Mouse (Mus musculus) layer of hippocampus, adult 9-10 months (tissue): ENCODE results near the gene Cacna1c.

Source experiments
- DNase-seq: peaks from one replicate; pipeline ENCODE4 v3.0.0; 2022; ENCODE audit warnings: low spot score

Gene Cacna1c

GRCm38 (mm10) chr6:118802286-118802685 is 393.9 kb downstream of the Cacna1c start:
- DNase-seq, result no peak

- DNase-seq, result no peak
Observed at GRCm38 (mm10) chr6:118796393-118796792, 399.8 kb downstream of the Cacna1c start.

DNA sequence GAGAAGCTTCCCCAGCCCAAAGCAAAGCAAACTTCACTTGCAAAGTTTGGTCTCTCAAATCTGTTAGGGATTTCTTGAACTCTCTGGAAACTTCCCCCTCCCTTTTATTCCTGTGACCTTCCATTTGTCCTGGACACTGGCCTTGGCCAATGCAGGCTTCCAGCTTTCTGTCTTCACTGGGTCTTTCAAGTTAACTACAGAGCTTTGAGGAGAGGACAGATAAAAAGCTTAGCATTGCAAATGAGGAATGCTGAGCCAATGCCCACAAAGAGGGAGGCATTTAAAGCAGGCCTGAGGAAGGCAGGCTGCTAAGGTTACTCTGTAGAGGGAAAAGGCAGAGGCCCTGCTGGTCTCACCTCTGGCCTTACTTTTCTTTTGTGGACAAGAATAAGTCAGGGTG is 400.5 kb downstream of the Cacna1c start:
- no peak for DNase-seq

DNA sequence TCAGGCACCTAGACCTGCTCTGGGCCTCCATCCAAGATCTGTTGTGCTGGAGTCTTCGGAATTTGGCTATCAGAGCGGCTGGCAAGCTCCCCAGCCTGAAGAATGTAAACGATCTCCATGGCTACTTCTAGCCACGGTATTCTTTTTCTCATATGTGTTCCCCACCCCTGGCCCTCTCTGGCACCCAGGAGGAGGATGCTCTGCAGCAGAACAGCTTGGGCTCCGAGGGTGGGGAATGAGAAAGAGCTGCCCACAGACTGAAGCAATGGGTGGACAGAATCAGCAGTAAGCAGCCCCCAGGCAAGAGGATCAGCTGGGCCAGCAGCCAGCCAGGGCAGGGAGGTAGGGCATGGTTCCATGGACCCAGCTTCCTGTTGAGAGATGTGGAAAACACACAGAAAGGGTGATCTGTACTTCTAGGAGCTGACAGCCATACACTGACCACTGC is 404.3 kb downstream of the Cacna1c start:
- no peak for DNase-seq

GRCm38 (mm10) chr6:118787933-118788332 is 408.3 kb downstream of the Cacna1c start:
- DNase-seq, result no peak

- DNase-seq, result no peak
Observed at GRCm38 (mm10) chr6:118780280-118780679, 415.9 kb downstream of the Cacna1c start.

DNA sequence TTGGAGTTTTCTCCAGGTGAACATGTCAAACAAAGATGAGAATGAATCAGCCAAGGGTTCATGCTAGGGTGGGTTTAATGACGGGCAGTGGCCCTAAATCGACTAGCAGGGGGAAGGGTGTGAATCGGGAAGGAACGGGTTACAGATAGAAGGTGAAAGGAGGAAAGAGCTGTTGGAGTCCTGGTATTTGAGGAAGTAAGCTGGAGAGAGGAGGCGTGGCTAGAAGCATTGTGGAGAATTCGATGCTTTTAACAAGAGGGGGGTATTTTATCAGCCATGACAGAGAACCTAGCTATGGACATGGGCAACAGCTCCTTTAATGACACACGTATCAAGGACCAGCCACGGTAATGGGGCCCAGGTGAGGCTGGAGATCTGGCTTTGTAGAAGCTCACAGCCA is 417.0 kb downstream of the Cacna1c start:
- no peak for DNase-seq

DNA sequence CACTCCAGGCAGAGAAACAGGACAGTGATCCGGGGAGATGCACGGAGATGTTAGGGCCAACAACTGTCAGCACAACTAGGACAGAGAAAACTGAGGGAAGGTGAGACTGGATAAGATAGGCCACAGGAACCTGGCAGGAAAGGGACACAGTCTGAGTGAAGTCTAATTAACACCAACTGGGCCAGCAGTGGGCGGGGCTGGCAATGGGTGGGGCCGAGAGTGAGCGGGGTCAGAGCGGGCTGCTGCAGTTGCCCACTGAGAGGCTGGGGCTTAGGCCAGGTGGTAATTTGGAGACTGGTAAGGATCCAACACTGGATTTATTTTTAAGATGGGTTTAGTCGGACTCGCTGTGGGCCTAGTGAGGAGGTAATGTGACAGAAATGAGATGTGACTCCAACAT is 418.8 kb downstream of the Cacna1c start:
- no peak for DNase-seq

DNA sequence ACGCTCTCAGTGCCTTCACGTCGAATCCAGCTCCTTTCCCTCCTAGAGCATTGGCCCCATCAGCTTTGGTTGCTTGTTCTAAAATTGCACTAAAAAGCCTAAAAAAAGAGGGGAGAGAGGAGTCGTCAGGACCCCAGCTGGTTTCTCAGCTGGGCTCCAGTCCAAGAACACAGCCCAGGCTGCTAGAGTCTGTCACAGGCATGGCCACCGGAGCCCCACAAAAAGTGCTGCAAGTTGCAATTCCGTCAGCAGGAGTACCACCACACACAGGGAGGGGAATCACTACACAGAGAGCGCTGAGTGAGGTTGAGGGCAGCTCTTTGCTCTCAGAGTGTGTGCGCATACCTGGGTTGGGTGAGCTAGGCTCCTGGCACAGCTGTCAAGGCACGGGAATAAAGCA is 419.8 kb downstream of the Cacna1c start:
- DNase-seq, result no peak

- DNase-seq, result no peak
Observed at GRCm38 (mm10) chr6:118772581-118772980, 423.6 kb downstream of the Cacna1c start.

DNA sequence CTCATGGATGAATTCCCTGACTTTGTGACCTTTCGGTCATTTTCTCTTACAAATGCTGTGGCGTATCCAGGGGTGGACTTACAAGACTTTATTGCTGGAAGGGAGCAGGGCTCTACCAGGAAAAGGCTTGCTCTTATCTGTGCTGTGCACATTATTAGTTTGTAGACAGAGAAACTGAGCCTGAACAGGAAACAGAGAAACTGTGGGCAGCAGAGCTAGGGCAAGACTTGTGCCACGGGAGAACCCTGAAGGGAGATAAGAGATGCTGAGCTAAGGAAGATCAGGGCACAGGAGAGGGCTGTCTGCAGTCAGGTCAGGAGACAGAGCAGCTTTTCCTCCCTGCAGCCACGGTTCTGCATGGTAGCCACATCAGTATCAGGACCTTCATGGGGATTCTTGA is 425.1 kb downstream of the Cacna1c start:
- no peak for DNase-seq

DNA sequence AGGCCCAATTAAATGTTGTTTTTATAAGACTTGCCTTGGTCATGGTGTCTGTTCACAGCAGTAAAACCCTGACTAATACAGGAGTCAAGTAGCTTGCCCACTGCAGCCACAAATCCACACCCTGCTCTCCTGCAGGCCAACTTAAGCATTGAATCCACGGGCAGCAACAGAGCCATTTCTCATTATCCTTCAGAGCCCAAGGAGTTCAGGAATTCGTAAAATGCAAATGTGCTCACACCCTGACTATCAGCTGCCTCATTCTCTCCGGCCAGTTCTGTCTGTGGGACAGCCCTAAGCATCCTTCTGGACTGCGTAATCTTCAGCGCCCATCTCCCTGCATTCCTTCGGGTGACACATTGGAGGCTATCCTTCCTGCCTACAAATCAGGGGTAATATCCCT is 425.8 kb downstream of the Cacna1c start:
- DNase-seq, result no peak

DNA sequence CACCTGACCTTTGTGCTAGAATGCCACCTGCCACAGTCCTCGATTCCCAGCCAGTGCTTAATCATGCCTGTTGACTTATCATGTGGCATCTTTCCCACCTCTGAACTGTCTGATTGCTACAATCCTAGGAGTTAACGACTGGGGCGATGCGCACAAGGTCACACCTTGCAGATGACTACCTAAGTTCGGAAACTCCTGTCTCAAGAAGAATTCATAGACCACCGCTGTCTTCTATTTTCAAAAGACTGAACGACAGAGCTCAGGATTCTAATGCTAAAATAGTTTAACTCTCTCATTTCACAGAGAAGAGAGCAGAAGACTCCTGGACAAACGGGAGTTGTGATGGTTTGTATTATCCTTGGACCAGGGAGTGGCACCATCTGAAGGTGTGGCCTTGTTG is 426.4 kb downstream of the Cacna1c start:
- DNase-seq, result no peak

- no peak for DNase-seq
Observed at GRCm38 (mm10) chr6:118767698-118768097, 428.5 kb downstream of the Cacna1c start.

- DNase-seq, result no peak
Observed at GRCm38 (mm10) chr6:118765261-118765660, 431.0 kb downstream of the Cacna1c start.

DNA sequence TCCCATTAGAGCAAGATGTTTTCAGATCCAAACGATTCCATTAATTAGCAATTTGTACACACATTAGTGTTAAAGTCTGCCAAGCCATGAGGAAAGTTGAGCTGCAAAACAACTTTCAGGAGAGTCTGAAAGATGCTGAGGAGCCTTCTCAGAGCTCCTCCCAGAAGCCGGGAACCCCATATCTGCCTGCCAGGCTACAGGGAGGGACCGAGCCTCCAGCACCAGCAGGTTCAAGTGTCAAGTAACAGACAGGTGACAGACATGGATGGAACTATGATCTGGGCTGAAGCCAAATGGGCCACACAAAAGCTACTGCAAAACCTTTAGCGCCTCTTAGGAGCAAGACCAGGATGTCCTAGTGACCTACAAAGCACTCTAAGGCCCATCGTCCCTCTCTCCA is 437.2 kb downstream of the Cacna1c start:
- no peak for DNase-seq

DNA sequence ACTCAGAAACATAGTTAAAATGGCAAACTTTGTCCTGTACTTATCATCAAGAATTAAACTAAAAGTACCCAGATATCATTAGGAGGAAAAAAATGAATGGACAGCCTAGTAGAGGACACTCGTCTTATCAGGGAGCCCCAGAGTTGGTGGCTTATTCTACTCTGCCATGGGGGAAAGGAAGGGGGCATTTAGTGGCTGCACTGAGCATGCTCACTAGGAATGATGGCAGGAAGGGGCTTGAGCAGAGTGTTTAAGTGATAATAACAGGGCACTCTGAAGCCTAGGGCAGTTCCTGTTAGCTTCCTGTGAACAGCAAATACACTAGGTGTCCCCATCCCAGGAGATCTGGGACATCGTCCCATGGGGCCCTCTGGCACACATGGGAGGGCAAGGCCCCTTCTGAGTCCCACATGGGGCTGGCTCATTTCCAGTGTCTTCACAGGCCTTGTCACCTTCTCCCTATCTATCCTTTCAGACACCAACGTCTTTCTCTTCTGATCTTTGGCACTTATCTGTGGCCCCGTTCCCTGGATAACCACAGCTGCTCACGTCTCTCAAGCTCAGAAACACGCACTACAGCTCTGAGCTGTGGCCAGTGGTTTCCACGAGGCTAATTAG is 437.8 kb downstream of the Cacna1c start:
- no peak for DNase-seq

DNA sequence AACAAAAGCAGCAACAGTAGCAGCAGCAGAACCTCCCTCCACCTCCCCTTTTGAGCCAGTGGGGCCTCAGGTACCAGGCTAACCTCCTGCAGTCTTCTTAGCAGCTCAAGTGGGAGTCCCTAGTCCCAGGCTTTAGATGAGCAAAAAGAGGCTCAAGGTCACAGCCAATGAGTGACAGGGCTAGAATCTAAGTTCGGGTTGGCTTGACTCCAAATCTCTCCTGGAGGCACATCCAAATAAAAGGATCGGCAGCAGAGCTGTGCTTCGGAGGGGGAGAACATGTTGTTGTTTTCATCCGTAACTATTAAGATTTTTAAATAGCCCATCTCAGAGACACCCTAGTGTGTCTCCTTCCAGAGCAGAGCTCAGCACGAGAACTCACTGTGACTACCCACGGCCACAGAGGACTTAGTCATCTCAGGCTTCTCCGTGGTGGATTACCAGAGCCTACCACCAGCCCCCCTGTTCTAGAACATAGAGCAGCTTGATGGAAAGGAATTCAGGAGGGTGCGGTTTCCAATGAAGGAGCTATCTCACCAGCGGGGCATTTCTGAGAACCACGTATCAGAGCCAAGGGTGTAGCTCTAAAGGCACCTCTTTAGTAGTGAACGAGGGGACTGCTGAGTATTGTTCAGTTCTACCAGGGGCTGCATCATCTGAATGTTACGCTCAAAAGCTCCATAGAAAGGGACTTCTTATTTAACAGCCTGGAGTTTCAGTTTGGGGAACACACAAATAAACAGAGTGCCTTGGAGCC is 438.5 kb downstream of the Cacna1c start:
- no peak for DNase-seq

GRCm38 (mm10) chr6:118756511-118756910 is 439.7 kb downstream of the Cacna1c start:
- DNase-seq, result no peak

GRCm38 (mm10) chr6:118755768-118756167 is 440.4 kb downstream of the Cacna1c start:
- DNase-seq, result no peak

DNA sequence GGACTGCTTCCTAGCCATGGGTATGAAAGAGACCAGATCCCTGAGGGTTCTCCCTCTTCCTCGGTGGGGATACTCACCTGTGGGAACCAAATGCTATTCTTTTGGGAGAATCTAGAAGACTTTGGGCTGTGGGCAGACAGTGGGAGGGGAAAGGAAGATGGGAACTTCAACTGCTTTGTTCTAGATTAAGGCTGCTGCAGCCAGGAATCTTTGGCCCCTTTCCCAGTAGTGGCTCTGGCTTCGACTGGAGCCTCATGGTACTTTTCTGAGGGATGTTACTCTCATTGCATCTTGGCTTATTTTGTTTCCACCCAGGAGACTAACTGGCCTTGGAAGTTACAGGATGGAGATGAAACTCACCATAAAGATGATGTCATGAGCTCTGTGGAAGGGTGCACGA is 441.8 kb downstream of the Cacna1c start:
- DNase-seq, result no peak

DNA sequence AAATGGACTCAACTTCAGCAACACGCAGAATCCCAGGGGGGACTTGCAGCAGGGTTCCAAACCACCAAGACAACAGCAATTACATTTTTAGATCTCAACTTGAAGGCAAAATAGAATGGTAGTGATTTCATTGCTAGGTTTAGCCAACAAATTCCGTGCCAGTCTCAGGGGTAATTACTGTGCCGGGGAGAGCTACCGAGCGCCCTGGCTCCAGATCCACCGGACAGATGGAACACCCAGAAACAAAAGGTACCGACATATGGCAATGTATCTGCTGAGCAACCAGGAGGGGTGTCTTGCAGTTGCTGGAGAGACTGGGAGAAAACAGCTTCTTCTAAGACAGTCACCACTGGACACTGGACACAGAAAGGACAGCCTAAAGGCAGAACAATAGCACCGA is 442.4 kb downstream of the Cacna1c start:
- DNase-seq, result no peak

GRCm38 (mm10) chr6:118753064-118753463 is 443.2 kb downstream of the Cacna1c start:
- DNase-seq, result no peak

DNA sequence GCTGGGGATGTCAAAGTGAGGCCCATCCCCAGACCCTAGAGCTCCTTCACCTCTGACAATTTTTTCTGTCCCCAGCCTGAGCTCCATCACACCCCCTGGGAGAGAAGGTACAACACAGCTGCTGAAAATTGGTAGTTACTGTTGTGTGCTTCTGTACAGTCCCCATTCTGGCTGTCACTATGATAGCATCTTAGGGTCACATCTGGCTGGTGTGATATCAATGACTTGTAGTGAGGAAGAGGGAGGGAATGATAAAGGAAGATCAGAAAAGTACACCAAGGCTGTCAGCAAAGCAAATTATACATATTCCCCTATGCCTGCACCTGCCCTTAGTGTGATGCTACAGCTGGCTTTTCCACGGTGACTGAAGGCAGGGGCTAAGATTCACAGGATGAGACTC is 446.9 kb downstream of the Cacna1c start:
- no peak for DNase-seq
